Mouse (Mus musculus) right cerebral cortex, adult 18-20 months (tissue): ENCODE data around the gene Glrp1.
A peak's percentile ranks its signal among the peaks of the same experiment; 100 is the strongest.

ENCODE experiments used
- DNase-seq: peaks from one replicate; pipeline ENCODE4 v3.0.0; 2022; ENCODE audit warnings: mixed read lengths

Glrp1 gene

GRCm38 (mm10) chr1:88459655-88460054 lies 50.2 kb downstream of the Glrp1 start:
- no peak for DNase-seq

- DNase-seq: no peak
These were observed 50.7 kb downstream of the Glrp1 start for GRCm38 (mm10) chr1:88459196-88459595.

DNA sequence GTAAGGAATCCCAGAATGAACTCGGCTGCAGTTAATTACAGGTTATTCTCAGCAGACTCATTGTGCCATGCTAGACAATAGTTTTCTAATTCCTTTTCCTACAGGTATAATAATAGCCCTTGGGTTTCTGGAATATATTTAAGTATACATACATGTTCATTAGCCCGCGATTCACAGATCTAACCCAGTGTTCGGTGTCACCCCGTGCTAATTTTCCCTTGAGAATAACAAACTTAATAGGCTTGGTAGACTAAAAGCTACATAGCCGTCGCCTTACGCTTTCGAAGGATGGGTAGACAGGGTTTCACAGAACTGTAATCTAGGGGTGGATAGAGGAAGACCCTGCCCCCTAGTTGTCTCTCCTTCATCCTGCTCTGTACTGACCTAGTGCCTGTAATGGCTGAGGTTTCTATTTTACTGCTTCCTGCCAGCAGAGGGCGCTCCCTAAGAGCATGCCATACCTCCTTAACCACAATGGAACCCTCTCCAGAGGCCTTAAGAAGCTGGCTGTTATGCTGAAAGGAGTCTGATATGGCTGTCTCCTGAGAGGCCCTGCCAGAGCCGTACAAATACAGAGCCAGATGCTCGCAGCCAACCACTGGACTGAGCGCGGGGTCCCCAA lies 53.3 kb downstream of the Glrp1 start:
- DNase-seq: peak; percentile 71

GRCm38 (mm10) chr1:88455761-88456160 lies 54.1 kb downstream of the Glrp1 start:
- no peak for DNase-seq

GRCm38 (mm10) chr1:88454703-88455102 lies 55.2 kb downstream of the Glrp1 start:
- no peak for DNase-seq

GRCm38 (mm10) chr1:88452198-88452597 lies 57.7 kb downstream of the Glrp1 start:
- no peak for DNase-seq

GRCm38 (mm10) chr1:88450668-88451067 lies 59.2 kb downstream of the Glrp1 start:
- no peak for DNase-seq
